Mouse (Mus musculus) heart, embryonic 12.5 days (tissue): ENCODE results near the gene Chd2. TPM values are rescaled to one million over a fixed set of nuclear protein-coding genes. Genes with fewer than 3 reads are reported as not detected.
"Not testable (repeated sequence)": the region's sequence is repeated elsewhere in the genome, so short reads cannot be mapped to it uniquely, and the experiment has no call there.

Experiments
- ATAC-seq: fragments of 200-750 bp; cut with Nextera tagmentation; 2 replicates; pipeline ENCODE4 v1.8.0; 2017; ENCODE audit warnings: moderate TSS enrichment, moderate library complexity; ENCODE audit not compliant: insufficient number of reproducible peaks, low FRiP score
- H3K27ac ChIP-seq: fragments of 300-500 bp; sonication (generic); 2 replicates; pipeline ENCODE4 v1.5.1; 2016; ENCODE audit warnings: mild to moderate bottlenecking, moderate library complexity; ENCODE audit not compliant: poor library complexity, severe bottlenecking
- H3K27me3 ChIP-seq: fragments of 300-500 bp; sonication (generic); replicated peaks from 2 replicates; pipeline ENCODE4 v1.6.1; 2016; ENCODE audit warnings: mild to moderate bottlenecking, moderate library complexity
- H3K36me3 ChIP-seq: fragments of 300-500 bp; sonication (generic); 2 replicates; pipeline ENCODE4 v1.6.1; 2016; ENCODE audit warnings: mild to moderate bottlenecking, moderate library complexity
- H3K4me1 ChIP-seq: fragments of 300-500 bp; sonication (generic); replicated peaks from 2 replicates; pipeline ENCODE4 v1.6.1; 2016; ENCODE audit warnings: mild to moderate bottlenecking
- H3K4me2 ChIP-seq: fragments of 300-500 bp; sonication (generic); 2 replicates; pipeline ENCODE4 v1.6.1; 2016; ENCODE audit warnings: mild to moderate bottlenecking, moderate library complexity
- H3K4me3 ChIP-seq: fragments of 300-500 bp; sonication (generic); 2 replicates; pipeline ENCODE4 v1.5.1; 2016; ENCODE audit warnings: mild to moderate bottlenecking
- H3K9ac ChIP-seq: fragments of 300-500 bp; sonication (generic); 2 replicates; pipeline ENCODE4 v1.6.1; 2016; ENCODE audit warnings: mild to moderate bottlenecking, moderate library complexity
- H3K9me3 ChIP-seq: fragments of 300-500 bp; sonication (generic); replicated peaks from 2 replicates; pipeline ENCODE4 v1.6.1; 2016; ENCODE audit warnings: mild to moderate bottlenecking, moderate library complexity
- WGBS: fragments of 180-500 bp; shearing (Covaris S2); methylation state at CpG from one replicate; pipeline ENCODE4 v1.1.7; 2016; 5-methylcytosine and 5-hydroxymethylcytosine counted together
- polyA plus RNA-seq: library from polyadenylated mRNA; unstranded; fragments of >200 nt; fragmentation: Nextera tagmentation; extraction: Ambion mirVana; gene quantifications from 2 replicates; pipeline ENCODE4 v1.2.1, GENCODE M21; 2016

Chd2 gene
- polyA plus RNA-seq, 1 experiment from 2014 or later, result 50.4 TPM

DNA sequence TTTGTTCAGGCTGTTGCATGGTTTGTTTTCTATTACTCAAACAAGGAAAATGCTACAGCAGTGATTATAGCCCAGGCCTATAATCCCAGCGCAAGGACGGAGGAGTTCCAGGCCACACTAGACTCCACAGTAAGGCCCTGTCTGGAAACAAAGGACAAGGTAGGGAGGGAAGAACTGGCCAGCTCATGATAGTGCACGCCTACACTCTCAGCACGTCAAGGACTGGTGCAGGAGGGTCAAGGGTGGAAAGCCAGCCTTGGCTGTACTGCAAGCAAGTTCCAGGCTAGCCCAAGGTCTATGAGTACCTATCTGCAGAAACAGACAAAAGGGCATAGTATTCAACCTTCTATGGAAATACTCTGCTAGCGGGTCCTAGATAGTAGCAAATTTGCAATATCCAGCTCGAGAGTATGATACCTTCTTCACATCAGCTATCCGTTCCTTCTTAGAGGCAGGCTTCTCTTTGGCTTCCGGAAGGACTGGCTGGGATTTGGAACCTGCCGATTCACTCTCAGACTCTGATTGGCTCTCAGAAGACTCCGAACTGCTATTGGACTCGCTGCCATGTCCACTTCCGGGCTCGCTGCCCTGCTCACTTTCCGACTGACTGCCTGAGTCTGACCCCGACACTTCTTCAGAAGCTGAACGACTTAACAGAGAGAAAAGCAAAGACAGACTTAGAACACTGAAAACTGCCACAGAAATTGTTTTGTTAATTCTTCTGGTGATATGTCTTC is 22.4 kb downstream of the Chd2 start:
- Histone ChIP-seq H3K4me1 (peaks cover 39% of the 10 kb centered on the region), H3K4me3 (no peak overlapping the region), H3K4me2 (no peak overlapping the region), H3K36me3 (peaks cover 68% of the 10 kb centered on the region), H3K9me3 (no peaks in the 10 kb centered on the region), H3K27me3 (no peaks in the 10 kb centered on the region), H3K9ac (no peak overlapping the region), H3K27ac (no peak overlapping the region)
- 89% methylated on average over 16 of the region's 16 CpGs for WGBS
- no peak for ATAC-seq

- H3K4me3 ChIP-seq, H3K27ac ChIP-seq, H3K27me3 ChIP-seq, H3K4me2 ChIP-seq, H3K9ac ChIP-seq, H3K9me3 ChIP-seq: not testable (repeated sequence)
- ATAC-seq, result 0 out of 2 replicates have a peak, but pooled peaks have one; percentile 12
- 76% methylated on average over 6 of the region's 6 CpGs for WGBS
- Histone ChIP-seq H3K36me3 (peaks cover 74% of the 10 kb centered on the region), H3K4me1 (peaks cover 40% of the 10 kb centered on the region)
These were observed 23.2 kb downstream of the Chd2 start for GRCm38 (mm10) chr7:73518373-73518980.

GRCm38 (mm10) chr7:73517432-73518054 is 24.1 kb downstream of the Chd2 start:
- Histone ChIP-seq H3K4me3 (no peak overlapping the region), H3K27me3 (no peaks in the 10 kb centered on the region), H3K9ac (peak overlapping the region; percentile 41; the same call in 1 of the 2 replicates), H3K36me3 (peaks cover 82% of the 10 kb centered on the region), H3K9me3 (no peaks in the 10 kb centered on the region), H3K4me1 (peaks cover 40% of the 10 kb centered on the region), H3K27ac (peak overlapping the region; percentile 66), H3K4me2 (no peak overlapping the region)
- ATAC-seq, result peak; percentile 89
- 27% methylated on average over 1 of the region's 1 CpGs for WGBS

DNA sequence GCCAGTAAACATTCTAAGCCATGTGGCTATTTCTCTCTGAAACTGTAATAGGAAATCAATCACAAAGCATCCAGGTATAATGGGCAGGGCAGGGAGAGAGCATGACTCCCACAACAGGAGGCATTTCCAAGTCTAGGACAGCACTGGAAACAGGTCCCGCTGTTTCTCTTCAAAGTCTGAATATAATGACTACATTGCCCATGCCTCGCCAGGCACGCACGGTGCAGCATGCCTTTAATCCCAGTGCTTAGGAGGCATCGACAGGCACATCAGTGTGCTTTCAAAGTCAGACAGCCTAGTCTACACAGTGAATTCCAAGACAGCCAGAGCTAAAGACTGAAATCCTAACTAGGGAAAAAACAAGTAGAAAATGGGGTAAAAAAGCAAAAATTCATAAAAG is 24.8 kb downstream of the Chd2 start:
- Histone ChIP-seq H3K27ac (peak overlapping the region; percentile 54; the same call in 1 of the 2 replicates), H3K4me3 (no peak overlapping the region), H3K9ac (0 out of 2 replicates have a peak overlapping the region, but pooled peaks have one; percentile 25), H3K36me3 (peaks cover 82% of the 10 kb centered on the region), H3K4me2 (no peak overlapping the region), H3K27me3 (no peaks in the 10 kb centered on the region), H3K9me3 (no peaks in the 10 kb centered on the region), H3K4me1 (peaks cover 38% of the 10 kb centered on the region)
- no peak for ATAC-seq
- 55% methylated on average over 5 of the region's 5 CpGs for WGBS

DNA sequence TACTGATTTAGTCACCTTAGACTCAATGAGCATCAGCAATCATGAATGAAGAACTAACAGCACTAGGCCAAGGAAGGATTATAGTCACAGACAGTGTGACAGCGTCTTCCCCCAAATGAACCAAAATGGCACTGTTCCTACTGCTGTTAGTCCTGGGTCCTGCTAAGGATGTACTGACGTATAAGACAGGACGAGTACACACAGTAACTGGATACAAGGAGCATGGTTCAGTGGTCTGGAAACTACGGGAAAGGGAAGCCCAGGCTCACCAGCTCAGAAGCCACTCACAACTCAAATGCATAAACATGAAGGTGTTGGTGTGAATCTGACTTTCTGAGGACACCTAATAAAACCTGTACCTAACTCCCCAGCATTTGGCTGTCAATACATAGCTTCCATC is 27.1 kb downstream of the Chd2 start:
- Histone ChIP-seq H3K36me3 (peaks cover 82% of the 10 kb centered on the region), H3K27ac (peak overlapping the region; percentile 33; the same call in 1 of the 2 replicates), H3K27me3 (no peaks in the 10 kb centered on the region), H3K4me2 (no peak overlapping the region), H3K4me1 (peaks cover 27% of the 10 kb centered on the region), H3K9me3 (no peaks in the 10 kb centered on the region), H3K9ac (no peak overlapping the region), H3K4me3 (no peak overlapping the region)
- WGBS, result 86% methylated on average over 4 of the region's 4 CpGs
- ATAC-seq, result no peak

GRCm38 (mm10) chr7:73512422-73512821 is 29.2 kb downstream of the Chd2 start:
- peaks cover 86% of the 10 kb centered on the region for H3K36me3 ChIP-seq
- H3K4me1 ChIP-seq, result peaks cover 19% of the 10 kb centered on the region
- H3K9me3 ChIP-seq, result no peaks in the 10 kb centered on the region
- no peaks in the 10 kb centered on the region for H3K27me3 ChIP-seq
- H3K9ac ChIP-seq, result no peak overlapping the region
- no peak overlapping the region for H3K4me3 ChIP-seq
- no peak overlapping the region for H3K27ac ChIP-seq
- WGBS, result 61% methylated on average over 2 of the region's 2 CpGs
- ATAC-seq, result no peak
- no peak overlapping the region for H3K4me2 ChIP-seq

- no peak overlapping the region for H3K9ac ChIP-seq
- 0 out of 2 replicates have a peak, but pooled peaks cover 2% of the 10 kb centered on the region for H3K4me1 ChIP-seq
- H3K36me3 ChIP-seq, result peaks cover 85% of the 10 kb centered on the region
- no peak overlapping the region for H3K27ac ChIP-seq
- no peak overlapping the region for H3K4me2 ChIP-seq
- no peaks in the 10 kb centered on the region for H3K27me3 ChIP-seq
- no peaks in the 10 kb centered on the region for H3K9me3 ChIP-seq
- no peak overlapping the region for H3K4me3 ChIP-seq
- ATAC-seq, result no peak
- 94% methylated on average over 2 of the region's 2 CpGs for WGBS
These were observed 32.9 kb downstream of the Chd2 start for GRCm38 (mm10) chr7:73508688-73509087.

- Histone ChIP-seq H3K9ac (no peak overlapping the region), H3K36me3 (peaks cover 84% of the 10 kb centered on the region), H3K27me3 (no peaks in the 10 kb centered on the region), H3K4me3 (no peak overlapping the region), H3K4me2 (no peak overlapping the region), H3K4me1 (0 out of 2 replicates have a peak, but pooled peaks cover 2% of the 10 kb centered on the region), H3K27ac (no peak overlapping the region), H3K9me3 (no peaks in the 10 kb centered on the region)
- 93% methylated on average over 6 of the region's 6 CpGs for WGBS
- ATAC-seq, result no peak
These were observed 34.1 kb downstream of the Chd2 start for GRCm38 (mm10) chr7:73507491-73507890.

- Histone ChIP-seq H3K4me3 (no peak overlapping the region), H3K27me3 (no peaks in the 10 kb centered on the region)
- WGBS, result 100% methylated on average over 1 of the region's 1 CpGs
These were observed 34.8 kb downstream of the Chd2 start for GRCm38 (mm10) chr7:73506852-73507251.

GRCm38 (mm10) chr7:73505266-73505665 is 36.4 kb downstream of the Chd2 start:
- ATAC-seq, result no peak
- no peaks in the 10 kb centered on the region for H3K27me3 ChIP-seq
- peaks cover 86% of the 10 kb centered on the region for H3K36me3 ChIP-seq
- no peaks in the 10 kb centered on the region for H3K9me3 ChIP-seq
- H3K4me1 ChIP-seq, result no peaks in the 10 kb centered on the region
- WGBS, result 89% methylated on average over 6 of the region's 6 CpGs
- no peak overlapping the region for H3K27ac ChIP-seq
- H3K4me2 ChIP-seq, result no peak overlapping the region
- H3K9ac ChIP-seq, result no peak overlapping the region
- no peak overlapping the region for H3K4me3 ChIP-seq

More at GRCm38 (mm10) chr7:73506852-73507251, 34.8 kb downstream of the Chd2 start:
- Histone ChIP-seq H3K36me3 (peaks cover 87% of the 10 kb centered on the region), H3K9me3 (no peaks in the 10 kb centered on the region), H3K4me2 (no peak overlapping the region), H3K9ac (no peak overlapping the region), H3K27ac (no peak overlapping the region), H3K4me1 (no peaks in the 10 kb centered on the region)
- no peak for ATAC-seq

DNA sequence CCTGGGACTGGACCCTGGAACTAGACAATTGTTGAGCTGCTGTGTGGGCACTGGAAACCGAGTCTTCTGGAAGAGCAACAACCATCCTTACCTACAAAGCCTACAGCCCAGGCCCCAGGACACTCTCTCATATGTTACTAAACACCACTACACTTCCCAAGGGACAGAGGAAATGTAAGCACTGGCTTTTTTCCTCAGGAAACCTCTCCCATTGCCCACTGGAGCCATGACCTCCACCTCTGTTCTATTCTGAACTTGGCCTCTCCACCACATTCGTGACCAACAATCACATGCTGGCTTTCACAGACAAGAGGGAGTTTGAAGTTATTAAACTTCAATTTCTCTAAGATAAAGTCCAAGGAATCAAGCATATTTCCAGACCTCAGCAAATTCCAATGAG is 43.4 kb downstream of the Chd2 start:
- WGBS, result 82% methylated on average over 2 of the region's 2 CpGs
- Histone ChIP-seq H3K27me3 (no peaks in the 10 kb centered on the region), H3K36me3 (peaks cover 80% of the 10 kb centered on the region), H3K9me3 (no peaks in the 10 kb centered on the region), H3K9ac (no peak overlapping the region), H3K4me3 (no peak overlapping the region), H3K4me1 (no peaks in the 10 kb centered on the region), H3K27ac (no peak overlapping the region), H3K4me2 (no peak overlapping the region)
- no peak for ATAC-seq
